Mouse (Mus musculus) C2C12 (cell line): ENCODE results near the gene Atp8a2. TPM values are rescaled to one million over a fixed set of nuclear protein-coding genes. Genes with fewer than 3 reads are reported as not detected.

Source experiments
- H3K27me3 ChIP-seq: one replicate; pipeline ENCODE4 v1.6.1; 2011; ENCODE audit not compliant: control insufficient read depth, insufficient read depth, insufficient read length
- H3K36me3 ChIP-seq: one replicate; pipeline ENCODE4 v1.6.1; 2011; ENCODE audit not compliant: control insufficient read depth, insufficient read depth
- H3K4me3 ChIP-seq: one replicate; pipeline ENCODE4 v1.5.1; 2011; ENCODE audit warnings: mild to moderate bottlenecking, control low read depth; ENCODE audit not compliant: poor library complexity, insufficient read depth, severe bottlenecking
- H3K79me2 ChIP-seq: one replicate; pipeline ENCODE4 v1.6.1; 2011; ENCODE audit not compliant: control insufficient read depth, insufficient read depth
- H3K79me3 ChIP-seq: one replicate; pipeline ENCODE4 v1.6.1; 2011; ENCODE audit warnings: low read depth, control low read depth
- H3ac ChIP-seq: one replicate; pipeline ENCODE3; 2011; ENCODE audit warnings: low read depth; ENCODE audit not compliant: control insufficient read depth, insufficient read length
- CEBPB ChIP-seq: IDR thresholded peaks from one replicate; pipeline ENCODE4 v1.6.1; 2011; ENCODE audit warnings: low read depth, mild to moderate bottlenecking, control low read depth, moderate library complexity
- CTCF ChIP-seq: IDR thresholded peaks from one replicate; pipeline ENCODE4 v1.5.1; 2011; ENCODE audit not compliant: control insufficient read depth, insufficient read depth, insufficient read length
- FOSL1 ChIP-seq: IDR thresholded peaks from one replicate; pipeline ENCODE4 v1.8.0; 2011; ENCODE audit warnings: mild to moderate bottlenecking, low read length; ENCODE audit not compliant: poor library complexity, insufficient read depth, severe bottlenecking
- MAX ChIP-seq: IDR thresholded peaks from one replicate; pipeline ENCODE4 v1.6.1; 2011; ENCODE audit warnings: mild to moderate bottlenecking, control low read depth
- MYOD1 ChIP-seq: IDR thresholded peaks from one replicate; pipeline ENCODE4 v1.6.1; 2011; ENCODE audit warnings: low read depth; ENCODE audit not compliant: control insufficient read depth, insufficient read length
- MYOG ChIP-seq: IDR thresholded peaks from one replicate; pipeline ENCODE4 v1.6.1; 2011; ENCODE audit not compliant: control insufficient read depth, insufficient read length; ENCODE audit errors: extremely low read depth
- USF1 ChIP-seq: IDR thresholded peaks from one replicate; pipeline ENCODE4 v1.6.1; 2011; ENCODE audit warnings: low read depth, mild to moderate bottlenecking, control low read depth, moderate library complexity
- polyA plus RNA-seq: library from polyadenylated mRNA; unstranded; fragments of >200 nt; fragmentation: generic; extraction: Trizol; gene quantifications from one replicate; pipeline ENCODE4 v1.2.1, GENCODE M21; 2012; ENCODE audit warnings: missing spikeins

The Atp8a2 gene
- polyA plus RNA-seq, 1 experiment: under 0.01 TPM

DNA sequence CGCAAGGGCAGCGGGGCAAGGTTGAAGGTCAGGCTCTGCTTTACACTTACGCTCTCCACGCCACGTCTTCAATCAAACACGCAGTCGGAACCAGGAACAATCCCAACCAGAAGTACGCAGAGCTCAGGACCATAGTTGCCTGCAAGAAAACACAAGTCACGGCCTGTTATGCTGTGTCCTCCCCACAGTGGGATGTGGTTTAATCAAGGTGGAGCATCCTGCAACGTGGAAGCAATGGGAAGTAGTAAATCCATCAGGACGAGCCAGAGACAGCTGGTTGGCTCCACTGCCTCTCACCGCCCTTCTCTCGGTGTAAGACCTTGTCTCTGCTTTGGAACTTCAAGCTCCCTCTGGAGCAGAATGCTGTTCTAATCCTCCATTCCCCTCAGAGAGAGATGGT, 505.6 kb downstream of the Atp8a2 start:
- H3ac ChIP-seq: no peak overlapping the region
- no peaks in the 10 kb centered on the region for H3K36me3 ChIP-seq
- no peaks in the 10 kb centered on the region for H3K79me2 ChIP-seq
- no peak overlapping the region for H3K4me3 ChIP-seq
- TF ChIP-seq MYOD1: no peak
- TF ChIP-seq MYOG: no peak
- no peak for TF ChIP-seq USF1
- TF ChIP-seq MAX: no peak
- TF ChIP-seq FOSL1: no peak
- no peaks in the 10 kb centered on the region for H3K79me3 ChIP-seq
- H3K27me3 ChIP-seq: peaks cover 8% of the 10 kb centered on the region

DNA sequence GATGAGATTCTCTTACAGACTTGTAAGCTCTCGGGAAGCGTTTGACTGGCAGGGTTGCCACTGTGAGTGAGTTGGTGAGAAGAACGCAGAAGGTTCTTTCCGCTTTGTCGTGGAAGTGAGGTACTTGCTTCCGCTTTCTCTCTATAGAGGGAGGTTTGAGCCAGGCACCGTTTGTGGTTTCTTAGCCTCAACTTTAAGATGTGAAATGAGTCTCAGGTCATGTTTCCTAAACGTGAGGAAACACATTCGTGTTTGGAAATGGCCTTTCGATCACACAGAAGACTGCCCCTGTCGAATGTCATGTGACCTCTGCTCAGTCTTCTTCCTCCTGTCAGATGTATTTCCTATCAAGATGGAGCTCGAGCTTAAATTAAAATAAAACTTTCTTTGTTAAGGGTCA, 506.0 kb downstream of the Atp8a2 start:
- Histone ChIP-seq H3K79me2 (no peaks in the 10 kb centered on the region), H3ac (no peak overlapping the region), H3K36me3 (no peaks in the 10 kb centered on the region), H3K4me3 (no peak overlapping the region), H3K79me3 (no peaks in the 10 kb centered on the region), H3K27me3 (peaks cover 8% of the 10 kb centered on the region)
- no peak for TF ChIP-seq CEBPB
- TF ChIP-seq FOSL1: no peak
- no peak for TF ChIP-seq USF1
- no peak for TF ChIP-seq MAX
- no peak for TF ChIP-seq MYOG
- TF ChIP-seq CTCF: no peak
- no peak for TF ChIP-seq MYOD1

- H3K79me3 ChIP-seq: no peaks in the 10 kb centered on the region
- H3K4me3 ChIP-seq: no peak overlapping the region
- TF ChIP-seq MAX (no peak), MYOG (no peak), FOSL1 (no peak), USF1 (no peak), CEBPB (no peak), MYOD1 (no peak), CTCF (no peak)
- no peaks in the 10 kb centered on the region for H3K36me3 ChIP-seq
- no peak overlapping the region for H3ac ChIP-seq
- H3K27me3 ChIP-seq: peaks cover 13% of the 10 kb centered on the region
- H3K79me2 ChIP-seq: no peaks in the 10 kb centered on the region
Measured at GRCm38 (mm10) chr14:59689596-59689995, 507.4 kb downstream of the Atp8a2 start.

GRCm38 (mm10) chr14:59686229-59686628, 510.8 kb downstream of the Atp8a2 start:
- H3ac ChIP-seq: no peak overlapping the region
- H3K27me3 ChIP-seq: peaks cover 11% of the 10 kb centered on the region
- H3K36me3 ChIP-seq: no peaks in the 10 kb centered on the region
- TF ChIP-seq CEBPB: no peak
- no peak for TF ChIP-seq USF1
- no peak for TF ChIP-seq MYOD1
- TF ChIP-seq FOSL1: no peak
- TF ChIP-seq MYOG: no peak
- no peak for TF ChIP-seq MAX
- H3K4me3 ChIP-seq: no peak overlapping the region
- no peaks in the 10 kb centered on the region for H3K79me3 ChIP-seq
- H3K79me2 ChIP-seq: no peaks in the 10 kb centered on the region

DNA sequence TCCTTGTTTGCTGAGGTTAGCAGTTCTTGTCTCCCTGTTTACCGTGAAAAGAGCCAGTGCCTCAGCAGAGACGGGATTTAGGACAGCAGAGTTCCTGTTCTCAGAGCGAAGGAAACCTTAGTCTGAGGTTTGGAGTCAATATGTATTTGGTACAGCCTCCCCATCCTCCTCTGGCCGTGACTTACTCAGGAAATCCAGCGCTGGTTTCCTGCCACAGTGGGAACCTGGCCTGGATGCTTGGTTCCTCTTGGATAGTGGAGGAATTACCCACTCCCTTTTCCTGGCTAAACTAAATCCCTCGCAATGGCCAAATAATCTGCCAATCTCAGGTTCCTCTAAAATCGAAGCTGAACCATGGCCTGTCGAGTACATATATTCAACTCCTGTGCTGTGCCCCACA, 511.6 kb downstream of the Atp8a2 start:
- Histone ChIP-seq H3K79me3 (no peaks in the 10 kb centered on the region), H3K36me3 (no peaks in the 10 kb centered on the region), H3K27me3 (peaks cover 11% of the 10 kb centered on the region), H3K4me3 (no peak overlapping the region), H3K79me2 (no peaks in the 10 kb centered on the region), H3ac (no peak overlapping the region)
- TF ChIP-seq CEBPB (no peak), USF1 (no peak), CTCF (no peak), FOSL1 (no peak), MAX (no peak)

DNA sequence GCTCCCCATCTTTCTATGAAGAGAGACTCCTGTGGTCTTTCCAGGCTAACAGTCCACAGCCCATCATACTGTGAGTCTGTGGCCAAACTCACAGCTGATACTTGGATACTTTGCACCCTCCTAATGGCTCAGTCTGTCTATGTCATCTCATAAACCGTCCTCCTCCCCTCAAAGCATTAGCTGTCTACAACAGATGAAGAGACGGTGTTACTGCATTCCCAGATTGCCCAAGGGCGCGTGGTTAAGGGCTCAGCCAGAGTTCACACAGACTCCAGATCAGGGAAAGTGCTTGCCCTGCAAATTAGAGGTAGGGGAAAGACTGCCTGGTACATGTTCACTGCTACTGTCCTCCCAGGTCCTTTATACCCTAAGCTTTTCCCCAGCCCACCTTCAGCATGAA, 515.1 kb downstream of the Atp8a2 start:
- no peaks in the 10 kb centered on the region for H3K79me3 ChIP-seq

More for the DNA sequence above, 515.1 kb downstream of the Atp8a2 start:
- TF ChIP-seq MAX (no peak), MYOD1 (no peak), CEBPB (no peak), MYOG (no peak), CTCF (no peak), FOSL1 (no peak), USF1 (no peak)
- no peaks in the 10 kb centered on the region for H3K36me3 ChIP-seq
- H3ac ChIP-seq: no peak overlapping the region
- H3K4me3 ChIP-seq: no peak overlapping the region
- no peaks in the 10 kb centered on the region for H3K79me2 ChIP-seq
- H3K27me3 ChIP-seq: peaks cover 14% of the 10 kb centered on the region
